Mouse (Mus musculus): ENCODE results near the gene Prr15. TPM values are rescaled to one million over a fixed set of nuclear protein-coding genes. Genes with fewer than 3 reads are reported as not detected.
A peak's percentile ranks its signal among the peaks of the same experiment; 100 is the strongest.

Gene Prr15
- not detected in 2 replicates for total RNA-seq (2014; fragmentation: Nextera tagmentation)
- total RNA-seq (2017): 0.26 and 0.77 TPM in 2 replicates

- ATAC-seq (replicated peaks; ENCODE audit: poor library complexity, severe bottlenecking): no peak
Observed at GRCm38 (mm10) chr6:54325246-54325885, at the start of gene Prr15. Gene Prr15, plus strand, starts transcription at chr6:54325835.

GRCm38 (mm10) chr6:54277234-54277633, 48.4 kb upstream of the Prr15 start:
- ATAC-seq (replicated peaks; ENCODE audit: poor library complexity, severe bottlenecking): no peak

GRCm38 (mm10) chr6:54277828-54278227, 47.8 kb upstream of the Prr15 start:
- ATAC-seq (replicated peaks; ENCODE audit: poor library complexity, severe bottlenecking): no peak

- no peak for ATAC-seq (replicated peaks; ENCODE audit: poor library complexity, severe bottlenecking)
Observed at GRCm38 (mm10) chr6:54278613-54279012, 47.0 kb upstream of the Prr15 start.

GRCm38 (mm10) chr6:54279391-54279790, 46.2 kb upstream of the Prr15 start:
- ATAC-seq (replicated peaks; ENCODE audit: poor library complexity, severe bottlenecking): no peak

GRCm38 (mm10) chr6:54280248-54280647, 45.4 kb upstream of the Prr15 start:
- ATAC-seq (replicated peaks; ENCODE audit: poor library complexity, severe bottlenecking): no peak

- ATAC-seq (replicated peaks; ENCODE audit: poor library complexity, severe bottlenecking): no peak
Observed at GRCm38 (mm10) chr6:54283299-54283698, 42.3 kb upstream of the Prr15 start.

- ATAC-seq (replicated peaks; ENCODE audit: poor library complexity, severe bottlenecking): peak; percentile 86
Observed at GRCm38 (mm10) chr6:54284167-54284711, 41.4 kb upstream of the Prr15 start.

GRCm38 (mm10) chr6:54286813-54287212, 38.8 kb upstream of the Prr15 start:
- no peak for ATAC-seq (replicated peaks; ENCODE audit: poor library complexity, severe bottlenecking)

- no peak for ATAC-seq (replicated peaks; ENCODE audit: poor library complexity, severe bottlenecking)
Observed at GRCm38 (mm10) chr6:54289774-54290500, 35.7 kb upstream of the Prr15 start.

GRCm38 (mm10) chr6:54297231-54297630, 28.4 kb upstream of the Prr15 start:
- no peak for ATAC-seq (replicated peaks; ENCODE audit: poor library complexity, severe bottlenecking)

- no peak for ATAC-seq (replicated peaks; ENCODE audit: poor library complexity, severe bottlenecking)
Observed at GRCm38 (mm10) chr6:54299417-54299816, 26.2 kb upstream of the Prr15 start.

- no peak for ATAC-seq (replicated peaks; ENCODE audit: poor library complexity, severe bottlenecking)
Observed at GRCm38 (mm10) chr6:54305777-54306176, 19.9 kb upstream of the Prr15 start.

- no peak for ATAC-seq (replicated peaks; ENCODE audit: poor library complexity, severe bottlenecking)
Observed at GRCm38 (mm10) chr6:54313071-54313470, 12.6 kb upstream of the Prr15 start.

- no peak for ATAC-seq (replicated peaks; ENCODE audit: poor library complexity, severe bottlenecking)
Observed at GRCm38 (mm10) chr6:54318618-54319017, 7.0 kb upstream of the Prr15 start.

GRCm38 (mm10) chr6:54319198-54319597, 6.4 kb upstream of the Prr15 start:
- ATAC-seq (replicated peaks; ENCODE audit: poor library complexity, severe bottlenecking): no peak

- ATAC-seq (replicated peaks; ENCODE audit: poor library complexity, severe bottlenecking): no peak
Observed at GRCm38 (mm10) chr6:54320236-54320635, 5.4 kb upstream of the Prr15 start.

GRCm38 (mm10) chr6:54326671-54327625, 1.3 kb downstream of the Prr15 start:
- peak; percentile 40 for ATAC-seq (replicated peaks; ENCODE audit: poor library complexity, severe bottlenecking)

- ATAC-seq (replicated peaks; ENCODE audit: poor library complexity, severe bottlenecking): peak; percentile 75
Observed at GRCm38 (mm10) chr6:54327626-54328003, 2.0 kb downstream of the Prr15 start.

- no peak for ATAC-seq (replicated peaks; ENCODE audit: poor library complexity, severe bottlenecking)
Observed at GRCm38 (mm10) chr6:54328783-54329182, 3.1 kb downstream of the Prr15 start.
